Mouse (Mus musculus): ENCODE measurements at regions not wholly inside any gene's neighbourhood (a gene's known extent, or its start where the extent isn't known, plus 50 kb on each side); places are given as distances from the start of the nearest gene placed in this dataset.

GRCm38 (mm10) chr15:61127971-61128370 is 205.2 kb upstream of the A1bg start:
- DNase-seq: no peak

- no peak for DNase-seq
Observed at GRCm38 (mm10) chr15:61127130-61127529, 204.3 kb upstream of the A1bg start.

- no peak for DNase-seq
Observed at GRCm38 (mm10) chr15:61116912-61117311, 194.1 kb upstream of the A1bg start.

DNA sequence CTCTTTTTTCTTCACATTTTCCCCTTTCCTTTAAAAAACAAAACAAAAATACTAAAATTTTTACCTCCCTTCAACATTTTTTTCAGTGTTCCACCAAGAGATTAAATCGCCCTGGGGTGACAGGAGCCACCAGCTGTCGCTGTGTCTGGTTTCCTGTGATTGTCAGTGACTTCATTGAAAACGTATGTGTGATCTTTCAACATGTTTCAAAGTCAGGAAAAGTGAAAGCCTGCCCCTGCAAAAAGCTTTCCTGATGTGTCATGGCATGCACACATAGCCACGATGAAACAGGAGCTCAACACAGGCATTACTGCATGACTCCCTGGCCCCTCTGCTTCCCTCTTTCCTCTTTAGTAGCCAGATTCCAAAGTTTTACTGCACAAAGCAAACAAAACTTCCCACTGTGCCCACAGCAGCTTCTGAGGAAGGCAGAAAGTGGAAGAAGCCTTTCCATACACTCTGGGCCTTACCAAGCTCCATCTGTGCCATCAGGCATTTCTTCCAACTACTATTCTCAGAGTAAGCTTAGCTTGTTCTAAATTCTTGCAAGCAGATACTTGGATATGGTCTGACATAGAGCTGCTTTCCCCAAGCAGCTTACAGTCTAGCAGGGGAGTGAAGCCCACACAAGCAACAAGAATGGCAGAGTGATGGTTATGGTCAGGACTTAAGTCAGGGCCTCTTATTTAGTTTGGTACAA is 186.8 kb upstream of the A1bg start:
- no peak for DNase-seq

GRCm38 (mm10) chr15:61108957-61109356 is 186.1 kb upstream of the A1bg start:
- DNase-seq: no peak

- DNase-seq: peak; percentile 7 to 10
Observed at GRCm38 (mm10) chr15:61102421-61103412, 179.9 kb upstream of the A1bg start.

DNA sequence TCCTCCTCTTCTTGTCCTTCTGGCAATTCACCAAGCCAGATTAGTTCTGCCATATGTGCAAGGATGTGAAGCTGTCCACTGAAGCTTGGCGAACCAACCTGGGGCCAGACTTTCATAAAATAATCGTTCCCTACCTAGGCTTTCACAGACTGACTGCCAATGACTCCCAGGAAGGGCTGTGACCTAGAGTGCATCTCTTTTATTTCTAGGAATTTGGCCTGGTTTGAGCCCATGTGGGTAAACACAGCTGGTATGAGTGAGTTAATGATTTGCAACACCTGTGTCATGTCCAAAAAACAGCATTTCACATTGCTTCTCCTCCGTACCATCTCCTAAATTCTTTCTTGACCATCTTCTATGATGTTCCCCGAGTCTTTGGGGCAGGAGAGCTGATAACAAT is 178.0 kb upstream of the A1bg start:
- no peak for DNase-seq

GRCm38 (mm10) chr15:61098968-61099367 is 176.2 kb upstream of the A1bg start:
- no peak for DNase-seq

- no peak for DNase-seq
Observed at GRCm38 (mm10) chr15:61098519-61098918, 175.7 kb upstream of the A1bg start.

DNA sequence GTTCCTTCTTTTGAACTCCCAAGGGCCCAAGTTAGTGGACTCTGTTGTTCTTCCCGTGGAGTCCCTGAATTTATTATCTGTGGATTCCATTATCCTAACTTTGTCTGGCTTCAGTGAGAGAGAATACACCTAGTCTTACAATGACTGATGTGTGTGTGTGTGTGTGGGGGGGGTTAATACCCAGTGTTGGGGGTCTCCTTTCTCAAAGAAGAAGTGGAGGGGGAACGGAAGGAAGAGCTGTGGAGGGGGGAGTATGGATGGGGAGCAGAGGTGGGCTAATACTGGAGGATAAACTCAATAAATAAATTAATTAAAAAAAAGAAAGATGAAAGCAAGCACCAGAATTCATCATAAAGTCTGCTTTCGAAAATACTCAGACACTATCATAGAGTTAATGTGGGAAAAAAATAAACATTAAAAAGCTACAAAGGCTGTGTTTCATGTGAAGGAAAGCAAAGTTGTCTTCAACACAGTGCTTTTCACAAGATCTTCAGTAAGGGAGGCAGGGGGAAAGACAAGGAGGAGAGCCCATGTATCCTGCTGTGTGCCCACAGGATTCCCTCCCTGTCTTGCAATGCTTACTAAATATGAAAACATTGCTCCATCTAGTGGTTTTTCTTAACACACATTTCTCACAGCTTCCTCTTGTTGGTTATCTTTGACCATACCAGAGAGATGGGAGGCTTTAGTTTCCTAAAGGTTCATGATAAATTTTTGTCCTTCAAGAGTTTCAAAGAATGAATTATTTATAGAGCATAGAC is 173.4 kb upstream of the A1bg start:
- no peak for DNase-seq

DNA sequence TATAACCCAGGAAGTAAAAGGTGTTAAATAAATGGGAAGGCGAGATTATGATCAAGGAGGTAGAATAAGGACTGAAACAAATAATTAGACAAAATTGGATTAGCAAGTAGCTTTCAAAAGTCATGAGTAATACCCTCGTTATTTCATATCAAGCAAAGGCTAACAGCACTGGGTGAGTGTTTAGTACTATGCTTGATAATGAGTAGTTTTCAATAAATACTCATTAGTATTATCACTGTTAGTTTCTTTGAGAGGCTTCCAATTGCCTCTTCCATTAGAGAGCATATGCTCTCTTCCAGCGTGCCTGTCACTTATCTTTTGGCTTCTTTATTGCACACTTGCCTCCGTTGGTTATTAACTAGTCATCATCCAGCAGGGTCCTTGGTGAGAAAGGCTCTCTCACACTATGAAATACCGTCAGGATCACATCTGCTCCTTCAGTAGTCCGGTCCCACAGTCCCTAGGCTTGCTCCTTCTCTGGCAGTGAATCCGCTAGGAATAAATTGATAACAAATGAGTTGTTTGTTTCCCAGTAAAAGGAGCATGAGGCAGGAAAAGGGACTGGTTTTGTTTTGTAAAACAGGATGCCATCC is 132.3 kb upstream of the A1bg start:
- DNase-seq: no peak

DNA sequence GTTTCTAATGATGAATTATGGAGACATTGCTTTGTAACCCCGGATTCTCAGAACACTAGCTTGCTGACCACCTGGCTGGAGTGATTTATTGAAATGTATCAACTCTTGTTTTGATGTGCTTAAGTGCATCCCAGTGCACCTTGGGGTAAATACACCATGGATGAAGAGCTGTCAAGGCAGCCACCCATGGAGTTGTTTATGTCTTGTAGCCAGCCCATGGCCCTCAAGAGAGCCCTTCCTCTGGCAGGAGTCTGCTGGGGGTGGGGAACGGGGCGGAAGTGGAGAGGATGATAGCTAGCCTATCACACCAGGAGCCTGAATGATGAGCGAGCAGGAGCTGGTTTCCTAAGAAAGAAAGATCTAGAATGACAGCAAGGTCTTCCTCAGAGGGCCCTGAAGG is 128.6 kb upstream of the A1bg start:
- no peak for DNase-seq

DNA sequence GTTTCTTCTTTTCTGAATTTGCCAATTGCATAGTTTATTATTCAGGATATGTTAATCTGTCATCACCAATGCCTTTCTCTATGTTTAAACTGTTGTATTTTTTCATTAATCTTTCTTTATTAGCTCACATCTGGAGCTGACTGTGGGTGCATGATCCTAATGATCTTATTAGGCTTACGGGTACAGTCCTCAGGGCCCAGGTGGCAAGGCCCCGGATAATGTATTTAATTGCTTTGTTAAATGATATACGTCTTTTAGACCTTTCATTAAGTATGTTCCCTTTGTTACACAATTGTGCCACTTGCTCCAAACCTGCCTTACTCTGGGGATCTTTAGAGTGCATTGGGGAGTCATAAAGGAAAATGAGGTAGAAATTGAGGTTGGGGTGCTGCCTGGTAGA is 86.7 kb upstream of the A1bg start:
- DNase-seq: no peak

- no peak for DNase-seq
Observed at GRCm38 (mm10) chr15:61007461-61008059, 84.7 kb upstream of the A1bg start.

- DNase-seq: no peak
Observed at GRCm38 (mm10) chr15:61006608-61007007, 83.8 kb upstream of the A1bg start.

- DNase-seq: no peak
Observed at GRCm38 (mm10) chr15:60993971-60994690, 71.3 kb upstream of the A1bg start.

- DNase-seq: no peak
Observed at GRCm38 (mm10) chr15:60993394-60993793, 70.6 kb upstream of the A1bg start.

GRCm38 (mm10) chr15:60982576-60982975 is 59.8 kb upstream of the A1bg start:
- DNase-seq: no peak
